Mouse (Mus musculus): ENCODE measurements around the gene Frrs1.

- TF ChIP-seq EP300 (IDR thresholded peaks at IDR 0.05; ENCODE audit: insufficient read depth, low read depth, low read length) (no peak), POLR2A (IDR thresholded peaks at IDR 0.05; ENCODE audit: insufficient read depth, low read depth, low read length) (no peak)
These were observed 29.9 kb upstream of the Frrs1 start for GRCm38 (mm10) chr3:116829274-116829920.
